Mouse (Mus musculus): ENCODE data around the gene Nr1h3. TPM values are rescaled to one million over a fixed set of nuclear protein-coding genes. Genes with fewer than 3 reads are reported as not detected.

The Nr1h3 gene
- total RNA-seq, 2 experiments from 2014 or later: 1.9 to 2.3 TPM

DNA sequence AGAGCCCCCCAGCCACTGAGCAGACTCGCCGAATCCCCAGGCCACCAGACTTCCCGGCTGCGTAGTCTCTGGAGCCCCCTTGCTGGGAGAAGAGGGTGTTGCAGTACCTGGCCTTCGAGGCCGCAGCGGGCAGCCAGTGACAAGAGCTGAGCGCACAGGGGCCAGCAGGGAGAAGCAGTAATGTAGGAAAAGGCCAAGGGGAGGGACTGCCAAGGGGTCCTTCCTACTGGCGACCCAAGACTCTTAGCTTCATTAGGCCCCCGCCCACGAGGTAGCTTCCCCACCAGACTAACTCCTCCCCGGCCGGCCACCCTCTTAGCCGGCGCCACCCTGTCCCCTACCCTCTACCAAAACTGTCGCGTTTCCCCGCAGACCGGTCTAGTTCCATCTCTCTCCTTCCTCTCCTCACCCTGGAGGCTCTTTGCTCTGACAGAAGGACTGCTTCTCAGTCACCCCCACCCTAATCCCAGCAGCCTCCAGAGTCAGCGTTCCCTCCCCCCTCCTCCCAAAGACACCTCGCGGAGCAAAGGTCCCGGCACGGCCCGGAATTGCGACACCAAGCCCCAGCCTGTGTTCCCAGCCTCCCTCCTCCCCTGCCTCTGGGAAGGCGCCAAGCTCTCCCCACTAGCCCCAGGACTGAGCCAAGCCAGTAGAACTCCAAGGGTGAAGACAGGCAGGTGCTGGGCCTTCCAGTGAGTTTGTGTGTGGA, 7.9 kb downstream of the Nr1h3 start:
- intact Hi-C loops (cut with DNase I): no loop called here
- DNase-seq (ENCODE audit: low spot score in 2 of 2): peak; percentile 42 to 57

GRCm38 (mm10) chr2:91190501-91190900, 12.1 kb downstream of the Nr1h3 start:
- DNase-seq (ENCODE audit: low spot score in 2 of 2): no peak
- intact Hi-C loops (cut with DNase I): no loop called here

DNA sequence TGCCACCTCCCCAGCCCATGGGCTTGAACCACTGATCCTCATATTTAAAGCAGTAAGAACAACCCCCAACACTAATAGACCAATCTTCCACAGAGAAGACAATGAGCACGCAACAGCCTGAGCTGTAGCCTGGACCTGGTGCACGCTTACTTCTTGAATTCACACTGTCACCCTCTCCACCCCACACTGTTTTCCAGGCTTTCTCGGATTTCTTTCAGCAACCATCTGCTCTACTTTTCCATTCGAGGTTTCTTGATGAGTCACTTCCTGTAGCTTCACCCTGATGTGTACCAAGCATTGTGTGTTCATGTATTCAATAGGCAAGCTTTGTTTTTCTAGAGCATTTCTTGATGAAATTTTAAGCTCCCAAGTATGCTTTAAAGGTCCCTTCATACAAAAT, 15.2 kb downstream of the Nr1h3 start:
- intact Hi-C loops (cut with DNase I): no loop called here
- peak; percentile 26 to 57 for DNase-seq (ENCODE audit: low spot score in 2 of 2)

GRCm38 (mm10) chr2:91186208-91186607, 16.4 kb downstream of the Nr1h3 start:
- intact Hi-C loops (cut with DNase I): no loop called here
- DNase-seq (ENCODE audit: low spot score in 2 of 2): no peak

GRCm38 (mm10) chr2:91183711-91184405, 18.8 kb downstream of the Nr1h3 start, which contains the start of gene Madd:
TSS of gene Madd (minus strand) at chr2:91183837.
- DNase-seq (ENCODE audit: low spot score in 2 of 2): peak; percentile 24 to 37
- intact Hi-C loops (cut with DNase I): no loop called here

- peak; percentile 97 to 98 for DNase-seq (ENCODE audit: low spot score in 2 of 2)
- intact Hi-C loops (cut with DNase I): no loop called here
Observed at GRCm38 (mm10) chr2:91183148-91183513, 19.5 kb downstream of the Nr1h3 start.

GRCm38 (mm10) chr2:91182405-91183147, 20.1 kb downstream of the Nr1h3 start:
- intact Hi-C loops (cut with DNase I): loop anchor here (1.0 kb wide), 1 partner anchor 20 kb away; the partner anchor contains the start of genes Acp2 and Nr1h3
- peak; percentile 86 to 87 for DNase-seq (ENCODE audit: low spot score in 2 of 2)

GRCm38 (mm10) chr2:91182016-91182404, 20.6 kb downstream of the Nr1h3 start:
- intact Hi-C loops (cut with DNase I): loop anchor here (1.0 kb wide), 1 partner anchor 20 kb away; the partner anchor contains the start of genes Acp2 and Nr1h3
- no peak for DNase-seq (ENCODE audit: low spot score in 2 of 2)

- intact Hi-C loops (cut with DNase I): no loop called here
- peak in 1 of 2 experiments; percentile 55 for DNase-seq (ENCODE audit: low spot score in 2 of 2)
Observed at GRCm38 (mm10) chr2:91180706-91181105, 21.9 kb downstream of the Nr1h3 start.

GRCm38 (mm10) chr2:91179825-91180224, 22.8 kb downstream of the Nr1h3 start:
- no peak for DNase-seq (ENCODE audit: low spot score in 2 of 2)
- intact Hi-C loops (cut with DNase I): loop anchor here (5.0 kb wide), 1 partner anchor 32 kb away; no protein-coding TSS in a partner anchor

DNA sequence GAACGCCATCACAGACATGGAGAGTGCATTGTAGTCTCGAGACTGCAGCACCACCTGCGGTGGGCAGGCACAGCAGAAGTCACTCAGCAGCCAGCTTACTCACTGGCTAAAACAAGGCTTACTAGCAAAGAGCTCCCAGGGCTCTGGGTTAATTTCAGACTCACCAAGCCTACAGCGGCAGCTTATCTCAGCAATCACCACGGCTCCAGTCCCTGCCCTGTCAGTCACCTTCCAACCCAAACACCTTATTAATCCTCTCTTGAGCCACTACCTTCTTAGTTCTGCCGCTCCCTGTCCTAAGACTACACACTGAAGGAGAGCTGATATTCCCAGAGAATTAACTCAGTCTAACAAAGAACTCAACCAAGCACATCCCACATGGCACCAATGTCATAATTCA, 26.4 kb downstream of the Nr1h3 start:
- intact Hi-C loops (cut with DNase I): loop anchor here (5.0 kb wide), 1 partner anchor 36 kb away; no protein-coding TSS in a partner anchor
- no peak for DNase-seq (ENCODE audit: low spot score in 2 of 2)

DNA sequence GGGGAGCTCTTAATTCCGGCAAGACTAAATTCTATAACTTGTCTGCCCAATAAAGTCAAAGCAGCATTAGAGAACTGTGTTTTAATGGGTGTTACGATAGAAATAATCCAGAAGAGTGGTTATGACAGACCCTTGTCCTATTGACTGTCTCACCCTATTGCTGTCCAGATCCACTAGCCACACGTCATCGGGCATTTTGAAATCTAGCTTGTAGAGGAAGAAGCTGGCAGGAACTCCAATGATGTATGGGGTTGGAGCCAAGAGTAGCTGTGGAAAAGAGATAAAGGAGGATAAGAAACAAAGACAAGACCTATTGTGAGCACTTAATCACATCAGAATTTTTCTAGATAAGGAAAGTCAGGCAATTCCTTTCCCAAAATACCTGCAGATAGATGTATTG, 27.1 kb downstream of the Nr1h3 start:
- no peak for DNase-seq (ENCODE audit: low spot score in 2 of 2)
- intact Hi-C loops (cut with DNase I): loop anchor here (5.0 kb wide), 1 partner anchor 37 kb away; no protein-coding TSS in a partner anchor

DNA sequence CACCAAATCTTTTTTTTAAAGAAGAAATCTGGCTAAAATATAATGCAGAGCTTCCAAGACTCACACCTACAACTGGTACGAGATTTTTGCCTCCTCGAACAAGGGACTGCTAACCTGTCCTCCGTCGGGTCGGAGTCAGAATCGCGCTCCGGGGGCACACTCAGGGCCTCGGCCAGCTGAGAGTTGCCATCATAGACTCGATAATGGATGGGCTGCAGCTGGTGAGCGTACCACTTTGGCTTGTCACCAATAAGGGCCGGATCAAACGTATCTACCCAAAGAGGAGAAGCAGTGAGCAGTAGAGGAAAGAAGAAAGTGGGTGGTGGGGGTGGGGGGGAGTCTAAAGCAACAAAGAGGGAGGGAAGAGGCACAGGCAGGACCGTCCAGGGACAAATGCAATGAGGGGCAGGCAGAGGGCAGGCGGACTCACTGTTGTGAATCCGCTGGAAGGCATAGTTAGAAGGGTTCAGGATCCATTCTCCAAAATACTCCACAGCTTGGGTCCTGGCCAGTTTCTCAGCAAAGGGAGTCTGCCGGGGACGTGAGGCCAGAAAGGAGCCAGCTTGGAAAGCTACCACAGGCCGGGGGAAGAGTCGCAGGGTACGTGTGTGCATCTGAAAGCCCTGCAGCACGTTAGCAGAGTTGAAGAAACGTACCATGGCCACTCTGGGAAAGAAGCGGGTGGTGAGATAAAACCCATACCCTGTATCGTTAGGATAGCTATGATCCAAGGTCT, 32.9 kb downstream of the Nr1h3 start:
- intact Hi-C loops (cut with DNase I): loop anchor here (10.0 kb wide), 1 partner anchor 415 kb away; no protein-coding TSS in a partner anchor

GRCm38 (mm10) chr2:91167629-91168028, 35.0 kb downstream of the Nr1h3 start:
- intact Hi-C loops (cut with DNase I): loop anchor here (10.0 kb wide), 1 partner anchor 417 kb away; no protein-coding TSS in a partner anchor
- DNase-seq (ENCODE audit: low spot score in 2 of 2): no peak

More for the DNA sequence above, 32.9 kb downstream of the Nr1h3 start:
- no peak for DNase-seq (ENCODE audit: low spot score in 2 of 2)

- no peak for DNase-seq (ENCODE audit: low spot score in 2 of 2)
- intact Hi-C loops (cut with DNase I): loop anchor here (10.0 kb wide), 1 partner anchor 420 kb away; no protein-coding TSS in a partner anchor
Observed at GRCm38 (mm10) chr2:91164991-91165390, 37.6 kb downstream of the Nr1h3 start.

DNA sequence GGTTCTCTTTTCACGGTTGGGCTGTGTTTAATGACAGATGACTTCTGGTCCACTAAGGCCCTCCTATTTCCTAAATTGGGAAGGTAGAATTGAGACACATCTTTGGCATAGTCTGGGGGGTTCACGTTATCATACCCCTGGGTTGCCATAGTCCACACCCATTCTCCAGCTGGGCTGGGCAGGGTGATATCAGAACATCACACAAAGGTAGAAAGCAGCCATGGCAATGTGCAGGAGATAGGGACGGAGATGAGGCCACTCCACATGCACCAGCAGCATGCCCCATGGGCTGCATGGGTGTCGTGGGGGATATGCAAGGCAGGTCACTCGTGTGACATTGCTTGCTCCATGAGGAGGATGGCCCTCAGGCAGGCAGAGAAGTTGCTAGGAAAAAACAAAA, 39.1 kb downstream of the Nr1h3 start:
- intact Hi-C loops (cut with DNase I): loop anchor here (10.0 kb wide), 1 partner anchor 421 kb away; no protein-coding TSS in a partner anchor
- DNase-seq (ENCODE audit: low spot score in 2 of 2): no peak

DNA sequence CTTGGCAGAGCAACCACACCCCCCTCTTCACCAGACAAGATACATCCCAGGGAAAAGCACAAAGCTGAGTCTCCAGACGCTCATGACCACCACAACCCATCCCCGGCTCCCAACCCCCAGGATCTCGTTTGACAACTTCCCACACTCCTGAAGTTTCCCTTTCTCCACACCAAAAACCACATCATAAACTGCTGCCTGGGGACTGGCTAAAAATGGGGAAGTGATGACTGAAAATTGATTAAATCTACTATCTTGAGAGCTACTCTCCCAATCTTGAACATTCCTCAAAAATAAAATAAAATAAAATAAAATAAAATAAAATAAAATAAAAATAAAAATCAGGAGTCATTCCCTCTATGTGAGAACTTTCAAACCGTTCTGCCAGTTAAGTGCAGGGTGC, 39.7 kb downstream of the Nr1h3 start:
- DNase-seq (ENCODE audit: low spot score in 2 of 2): no peak
- intact Hi-C loops (cut with DNase I): loop anchor here (10.0 kb wide), 1 partner anchor 422 kb away; no protein-coding TSS in a partner anchor

DNA sequence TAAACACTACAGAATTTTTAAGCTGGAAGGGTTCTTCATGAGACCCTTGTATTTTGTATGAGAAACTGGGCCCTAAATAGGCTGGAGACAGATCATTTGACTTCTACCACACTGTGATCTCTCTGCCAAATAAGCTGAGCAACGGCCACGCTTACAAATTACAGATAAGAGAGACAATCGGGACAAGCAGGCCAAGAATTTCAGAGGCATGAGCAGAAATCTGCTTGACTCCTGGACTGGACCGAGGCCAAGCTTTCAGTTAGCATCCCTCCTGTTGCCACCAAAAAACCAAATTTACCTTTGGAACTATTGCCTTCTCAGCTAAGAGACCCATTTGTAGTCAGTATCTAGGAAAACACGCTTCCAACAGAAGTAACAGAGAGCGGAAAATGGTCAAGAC, 42.0 kb downstream of the Nr1h3 start:
- intact Hi-C loops (cut with DNase I): loop anchor here (10.0 kb wide), 1 partner anchor 424 kb away; no protein-coding TSS in a partner anchor

More for the DNA sequence above, 42.0 kb downstream of the Nr1h3 start:
- no peak for DNase-seq (ENCODE audit: low spot score in 2 of 2)
